Mouse (Mus musculus): ENCODE data around the gene Zfp709. TPM values are rescaled to one million over a fixed set of nuclear protein-coding genes. Genes with fewer than 3 reads are reported as not detected.
A peak's percentile ranks its signal among the peaks of the same experiment; 100 is the strongest.
"Not testable (repeated sequence)": the region's sequence is repeated elsewhere in the genome, so short reads cannot be mapped to it uniquely, and the experiment has no call there.

Gene Zfp709
- 7.5 and 8.8 TPM in 2 replicates for total RNA-seq (2017)

DNA sequence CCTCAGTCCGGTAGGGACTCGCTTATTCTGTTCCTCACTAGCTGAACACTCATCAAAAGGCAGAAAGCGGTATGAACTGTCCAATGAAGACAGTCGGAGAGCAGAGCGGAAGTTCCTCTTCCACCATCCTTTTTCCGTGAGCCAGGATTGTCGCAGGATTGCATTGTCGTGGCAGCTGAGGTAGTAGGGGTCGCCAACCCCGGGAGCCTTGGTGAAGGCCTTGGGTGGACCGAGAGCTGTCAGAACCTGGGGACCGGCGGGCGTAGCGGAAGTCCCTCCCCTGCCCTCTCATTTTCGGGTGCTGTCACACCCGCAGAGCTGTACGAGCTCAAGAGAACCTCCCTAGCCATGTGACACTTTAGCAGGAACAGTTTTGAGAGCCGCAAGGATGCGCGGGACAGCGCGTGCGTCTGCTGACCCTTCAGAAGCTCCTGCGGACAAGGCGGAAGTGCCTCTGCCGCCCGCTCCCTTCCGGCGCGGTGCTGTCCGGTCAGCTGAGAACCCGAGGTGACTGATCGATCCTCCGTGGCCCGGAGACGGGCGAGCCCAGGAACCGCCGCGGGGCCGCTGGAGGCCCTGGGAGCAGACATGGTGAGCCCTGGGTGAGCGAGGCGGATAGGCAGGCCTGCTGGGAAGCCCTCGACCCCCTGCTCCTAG lies at the start of gene Zfp709:
Gene Zfp709 (plus strand): TSS at position 402 of the 657 bp plus-strand sequence.
- peak; percentile 96 for ATAC-seq (replicated peaks; ENCODE audit: low read depth, poor library complexity, severe bottlenecking)

GRCm38 (mm10) chr8:71838207-71838606 lies 43.6 kb upstream of the Zfp709 start:
- not testable (repeated sequence) for ATAC-seq (replicated peaks; ENCODE audit: low read depth, poor library complexity, severe bottlenecking)

DNA sequence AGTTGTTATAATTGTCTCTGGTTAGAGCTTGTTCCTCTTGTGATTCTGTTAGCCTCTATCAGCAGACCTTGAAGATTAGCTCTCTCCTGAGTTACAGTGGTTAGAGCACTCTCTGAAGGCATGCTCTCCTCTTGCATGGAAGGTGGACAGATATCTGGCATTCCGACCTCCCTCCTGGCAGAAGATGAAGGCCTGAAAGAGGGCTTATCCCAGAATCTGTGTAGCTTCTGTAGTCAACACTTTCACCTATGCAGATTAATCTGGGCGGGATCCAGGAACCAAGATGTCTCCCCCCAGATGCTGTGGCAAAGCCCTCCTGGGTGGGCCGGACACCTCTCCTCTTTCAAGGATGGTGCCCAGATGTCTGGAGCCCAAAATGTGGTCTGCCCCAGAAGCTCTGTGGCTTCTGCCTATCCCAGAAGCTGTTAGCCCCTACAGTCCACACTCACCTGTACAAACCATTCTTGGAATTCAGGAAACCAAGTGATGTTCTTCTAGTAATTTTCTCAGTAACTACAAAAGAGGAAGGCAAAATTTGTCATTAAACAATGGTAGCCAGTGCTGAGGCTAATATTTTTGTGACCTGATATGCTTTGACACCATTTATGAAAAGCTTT lies 40.5 kb upstream of the Zfp709 start:
- ATAC-seq (replicated peaks; ENCODE audit: low read depth, poor library complexity, severe bottlenecking), result not testable (repeated sequence)

- not testable (repeated sequence) for ATAC-seq (replicated peaks; ENCODE audit: low read depth, poor library complexity, severe bottlenecking)
Measured at GRCm38 (mm10) chr8:71842476-71842875, 39.3 kb upstream of the Zfp709 start.

DNA sequence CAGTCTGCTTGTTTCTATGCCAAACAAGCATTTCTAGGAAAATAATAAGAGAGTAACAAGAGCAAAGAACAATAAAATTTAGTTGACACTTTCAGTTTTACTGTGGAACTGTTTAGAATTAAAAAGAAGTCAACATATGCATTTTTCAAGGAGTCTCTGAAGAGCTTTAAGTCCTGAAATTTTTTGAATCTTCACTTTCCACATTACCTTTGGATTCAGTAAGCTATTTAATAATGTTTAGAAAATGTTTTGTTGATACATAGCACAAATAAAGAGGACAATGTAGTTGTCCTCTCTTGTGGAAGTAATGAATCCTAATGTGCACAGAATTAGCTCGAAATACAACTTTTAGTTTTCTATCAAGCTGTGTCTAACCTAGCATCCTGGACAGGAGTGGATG lies 37.4 kb upstream of the Zfp709 start:
- not testable (repeated sequence) for ATAC-seq (replicated peaks; ENCODE audit: low read depth, poor library complexity, severe bottlenecking)

DNA sequence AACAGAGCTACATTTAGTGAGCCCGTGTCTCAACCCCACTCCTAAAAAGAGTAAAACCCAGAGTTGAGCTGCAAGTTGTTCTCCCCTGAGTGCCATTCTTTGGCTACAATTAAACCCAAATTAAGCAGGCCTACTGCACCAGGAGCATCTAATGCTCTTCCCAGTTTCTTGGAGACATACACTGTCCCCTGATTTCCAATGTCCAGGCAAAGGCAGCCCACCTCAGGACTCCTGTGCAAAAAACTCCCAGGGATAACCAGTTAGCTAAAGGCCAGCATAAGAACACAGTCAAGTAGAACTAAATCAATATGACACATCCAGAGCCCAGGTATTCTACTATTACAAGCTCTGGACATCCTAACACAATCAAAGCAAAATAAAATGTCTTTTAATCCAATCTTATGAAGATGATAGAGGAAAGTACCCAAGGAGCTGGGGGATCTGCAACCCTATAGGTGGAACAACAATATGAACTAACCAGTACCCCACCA lies 35.8 kb upstream of the Zfp709 start:
- not testable (repeated sequence) for ATAC-seq (replicated peaks; ENCODE audit: low read depth, poor library complexity, severe bottlenecking)

DNA sequence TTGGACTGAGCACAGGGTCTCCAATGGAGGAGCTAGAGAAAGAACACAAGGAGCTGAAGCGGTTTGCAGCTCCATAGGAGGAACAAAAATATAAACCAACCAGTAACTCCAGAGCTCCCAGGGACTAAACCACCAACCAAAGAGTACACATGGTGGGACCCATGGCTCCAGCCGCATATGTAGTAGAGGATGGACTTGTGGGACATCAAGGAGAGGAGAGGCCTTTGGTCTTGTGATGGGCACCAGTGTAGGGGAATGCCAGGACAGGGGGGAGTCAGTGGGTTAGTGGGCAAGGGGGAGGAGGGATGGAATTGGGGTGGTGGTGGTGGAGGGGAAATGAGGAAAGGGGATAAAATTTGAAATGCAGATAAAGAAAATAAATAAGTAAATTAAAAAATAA lies 35.1 kb upstream of the Zfp709 start:
- not testable (repeated sequence) for ATAC-seq (replicated peaks; ENCODE audit: low read depth, poor library complexity, severe bottlenecking)

DNA sequence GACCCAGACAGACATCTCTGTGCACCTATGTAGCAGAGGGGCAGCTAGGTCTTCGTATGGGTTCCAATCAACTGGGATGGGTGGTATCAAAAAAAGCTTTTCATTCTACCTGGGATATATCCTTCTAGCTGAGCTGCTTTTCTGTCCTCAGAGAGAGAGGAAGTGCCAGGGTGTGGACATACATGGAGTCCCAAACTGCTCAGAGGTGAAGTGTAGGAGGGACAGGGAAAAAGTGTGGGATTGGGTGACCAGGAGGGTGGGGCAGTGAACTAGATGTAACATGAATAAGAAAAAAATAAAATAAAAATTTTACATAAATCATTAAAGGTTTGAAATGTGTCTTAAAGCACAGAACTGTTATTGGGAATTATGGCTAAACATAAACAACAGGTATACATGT lies 30.8 kb upstream of the Zfp709 start:
- ATAC-seq (replicated peaks; ENCODE audit: low read depth, poor library complexity, severe bottlenecking), result not testable (repeated sequence)

DNA sequence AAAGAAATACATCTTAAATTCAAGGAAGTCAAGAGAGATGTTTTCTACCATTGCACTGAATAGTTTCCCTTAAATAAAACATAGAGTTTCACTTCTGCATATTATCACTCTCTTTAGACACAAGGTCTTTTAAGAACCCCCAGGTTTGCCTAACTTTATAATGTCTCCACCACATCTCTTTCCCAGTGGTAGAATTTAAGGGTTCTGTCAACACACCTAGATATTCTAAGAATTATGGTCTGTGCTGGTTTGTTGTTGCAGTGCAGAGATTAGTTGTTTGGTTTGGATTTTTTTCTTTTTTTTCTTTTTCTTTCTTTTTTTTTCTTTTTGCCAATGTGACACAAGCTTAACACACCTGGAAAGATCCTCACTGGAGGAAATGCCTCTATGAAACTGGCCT lies 28.5 kb upstream of the Zfp709 start:
- ATAC-seq (replicated peaks; ENCODE audit: low read depth, poor library complexity, severe bottlenecking), result not testable (repeated sequence)

GRCm38 (mm10) chr8:71856630-71857328 lies 25.0 kb upstream of the Zfp709 start:
- ATAC-seq (replicated peaks; ENCODE audit: low read depth, poor library complexity, severe bottlenecking), result not testable (repeated sequence)

GRCm38 (mm10) chr8:71857364-71857763 lies 24.5 kb upstream of the Zfp709 start:
- not testable (repeated sequence) for ATAC-seq (replicated peaks; ENCODE audit: low read depth, poor library complexity, severe bottlenecking)

GRCm38 (mm10) chr8:71861551-71861950 lies 20.3 kb upstream of the Zfp709 start:
- ATAC-seq (replicated peaks; ENCODE audit: low read depth, poor library complexity, severe bottlenecking), result not testable (repeated sequence)

DNA sequence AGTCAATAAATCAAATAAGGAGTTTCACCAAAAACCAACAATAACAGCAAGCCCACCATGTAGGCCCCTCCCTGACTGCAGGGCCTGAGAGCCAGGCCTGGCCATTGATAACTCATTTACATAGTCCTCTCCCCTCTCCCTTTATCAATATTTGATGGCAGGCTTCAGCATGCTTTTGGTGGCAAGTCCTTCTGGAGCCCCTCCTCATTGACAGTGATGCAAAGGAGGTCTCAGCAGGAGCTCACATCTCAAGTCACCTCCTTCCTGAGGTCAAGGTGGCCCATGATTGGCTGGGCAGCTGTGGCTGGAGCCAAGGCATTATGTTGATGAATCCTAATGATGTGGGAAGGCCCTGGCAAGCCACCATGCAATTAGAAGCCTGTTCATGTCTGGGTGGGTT lies 19.8 kb upstream of the Zfp709 start:
- ATAC-seq (replicated peaks; ENCODE audit: low read depth, poor library complexity, severe bottlenecking), result not testable (repeated sequence)

- ATAC-seq (replicated peaks; ENCODE audit: low read depth, poor library complexity, severe bottlenecking), result not testable (repeated sequence)
Measured at GRCm38 (mm10) chr8:71900666-71901065, 18.8 kb downstream of the Zfp709 start.

GRCm38 (mm10) chr8:71903084-71903483 lies 21.3 kb downstream of the Zfp709 start:
- ATAC-seq (replicated peaks; ENCODE audit: low read depth, poor library complexity, severe bottlenecking), result not testable (repeated sequence)

DNA sequence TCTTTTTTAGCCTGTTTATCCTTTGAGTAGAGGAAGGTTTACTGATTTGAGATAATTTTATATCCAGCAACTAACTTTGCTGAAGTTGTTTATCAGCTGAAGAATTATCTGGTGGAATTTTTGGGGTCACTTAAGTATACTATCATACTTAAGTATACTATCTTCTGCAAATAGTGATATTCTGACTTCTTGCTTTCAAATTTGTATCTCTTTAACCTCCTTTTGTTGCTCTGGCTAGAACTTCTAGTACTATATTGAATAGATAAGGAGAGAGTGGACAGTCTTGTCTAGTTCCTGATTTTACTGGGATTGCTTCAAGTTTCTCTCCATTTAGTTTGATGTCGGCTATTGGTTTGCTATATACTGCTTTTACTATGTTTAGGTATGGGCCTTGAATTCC lies 25.0 kb downstream of the Zfp709 start:
- no peak for ATAC-seq (replicated peaks; ENCODE audit: low read depth, poor library complexity, severe bottlenecking)

- peak; percentile 8; the same call in 1 of the 2 replicates for ATAC-seq (replicated peaks; ENCODE audit: low read depth, poor library complexity, severe bottlenecking)
Measured at GRCm38 (mm10) chr8:71907798-71908257, 26.0 kb downstream of the Zfp709 start.

GRCm38 (mm10) chr8:71908309-71909261 lies 26.8 kb downstream of the Zfp709 start, which contains the start of the genes Zfp882 and Zfp617:
Gene Zfp882 (plus strand): TSS chr8:71908608.
Gene Zfp617 (plus strand): TSS chr8:71908635.
- peak; percentile 95 for ATAC-seq (replicated peaks; ENCODE audit: low read depth, poor library complexity, severe bottlenecking)

DNA sequence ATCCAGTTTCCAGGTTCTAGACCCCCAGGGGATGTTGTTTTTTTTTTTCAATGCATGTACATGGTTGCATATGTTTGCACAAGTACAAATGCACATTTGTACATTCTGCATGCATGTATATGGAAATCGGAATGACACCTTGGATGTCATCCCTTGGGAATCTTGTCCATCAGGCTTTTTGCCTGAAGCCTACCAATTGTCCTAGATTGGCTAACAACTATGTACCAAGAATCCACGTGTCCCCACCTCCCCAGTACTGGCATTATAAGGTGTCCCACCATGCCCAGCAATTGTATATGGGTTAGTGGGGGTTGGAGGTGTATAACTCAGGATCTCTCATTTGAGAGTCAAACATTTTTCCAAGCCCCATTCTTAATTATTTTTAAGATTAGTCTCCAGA lies 30.5 kb downstream of the Zfp709 start:
- no peak for ATAC-seq (replicated peaks; ENCODE audit: low read depth, poor library complexity, severe bottlenecking)
